Mouse (Mus musculus): ENCODE results near the gene Baz2b.

DNA sequence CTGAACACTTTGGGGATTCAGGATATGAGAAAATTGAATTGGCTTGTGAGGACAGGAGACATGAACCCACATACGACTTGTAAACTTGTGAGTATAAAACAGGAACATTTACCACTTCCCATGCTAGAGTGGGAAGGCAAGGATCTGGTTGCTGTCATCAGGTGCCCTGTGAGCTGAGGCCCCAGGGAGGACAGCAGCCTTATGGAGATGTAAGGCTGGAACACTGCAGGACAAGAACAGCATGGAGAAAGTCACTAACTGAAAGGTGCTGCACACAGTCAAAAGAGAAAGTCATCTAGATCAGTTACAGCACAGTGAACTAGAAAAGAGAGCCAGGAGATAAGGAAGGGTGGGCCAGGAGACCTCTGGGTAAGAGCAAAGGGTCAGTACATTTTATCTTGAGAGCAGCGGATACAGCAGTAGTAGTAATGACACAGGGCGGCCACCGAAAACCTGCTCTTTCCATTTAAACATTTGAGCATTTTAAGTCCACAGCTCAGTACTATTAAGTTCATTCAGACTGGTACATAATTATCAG, 236.5 kb downstream of the Baz2b start:
- no peak for TF ChIP-seq CTCF (IDR thresholded peaks at IDR 0.05; ENCODE audit: extremely low read depth, insufficient read depth, insufficient read length, insufficient replicate concordance)
- TF ChIP-seq POLR2A (IDR thresholded peaks at IDR 0.05; ENCODE audit: low read depth, low read length): no peak
